Mouse (Mus musculus): ENCODE measurements at regions not wholly inside any gene's neighbourhood (a gene's known extent, or its start where the extent isn't known, plus 50 kb on each side); places are given as distances from the start of the nearest gene placed in this dataset.

GRCm38 (mm10) chr4:66478601-66479217 is 74.3 kb upstream of the Astn2 start:
- DNase-seq (ENCODE audit: low spot score): no peak
